Mouse (Mus musculus) right cerebral cortex, postnatal 25 days (tissue): ENCODE data around the gene Cend1.
"Not testable (repeated sequence)": the region's sequence is repeated elsewhere in the genome, so short reads cannot be mapped to it uniquely, and the experiment has no call there.

Experiments used
- DNase-seq: peaks from one replicate; pipeline ENCODE4 v3.0.0; 2022

Gene Cend1

GRCm38 (mm10) chr7:141464603-141465201 lies 35.4 kb upstream of the Cend1 start:
- no peak for DNase-seq

GRCm38 (mm10) chr7:141463824-141464602 lies 34.7 kb upstream of the Cend1 start:
- DNase-seq: no peak

- DNase-seq: no peak
These were observed 33.1 kb upstream of the Cend1 start for GRCm38 (mm10) chr7:141462333-141462821.

DNA sequence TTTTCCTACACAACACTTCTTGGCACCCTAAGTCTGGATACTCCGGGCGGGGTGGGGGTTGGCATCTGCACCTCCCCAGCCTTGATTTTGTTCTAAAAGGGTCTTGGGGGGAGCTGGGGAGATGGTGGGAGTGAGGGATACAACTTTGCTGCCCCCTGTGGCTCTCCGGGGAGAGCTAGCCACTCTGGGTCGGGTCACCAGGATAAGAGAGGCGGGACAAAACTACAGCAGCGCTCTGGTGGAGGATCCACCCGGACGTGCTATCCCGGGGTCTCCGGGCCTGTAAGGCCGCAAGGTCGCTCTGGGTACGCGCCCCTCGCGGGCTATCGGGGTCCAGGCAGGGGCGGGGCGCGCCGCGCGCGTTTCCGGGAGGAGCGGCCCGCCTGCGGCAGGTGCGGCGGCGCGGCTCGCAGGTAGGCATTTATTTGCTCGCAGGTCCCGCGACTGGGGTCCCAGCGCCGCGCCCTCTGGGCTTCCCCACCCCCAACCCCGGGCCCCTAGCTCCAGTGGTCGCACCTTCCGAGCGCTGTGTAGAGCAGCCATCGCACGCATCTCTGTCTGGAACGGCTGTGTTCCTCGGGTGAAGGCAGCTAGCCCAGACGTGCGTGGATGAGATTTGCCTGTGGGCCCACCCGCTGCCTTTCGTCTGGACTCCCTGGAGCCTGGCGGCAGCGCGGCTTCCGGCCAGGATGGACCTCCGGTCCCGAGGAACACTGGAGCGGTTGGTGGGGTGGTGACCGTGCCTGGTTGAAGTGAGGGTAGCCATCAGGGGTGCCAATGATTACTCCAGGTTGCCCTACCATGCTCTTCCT lies 32.4 kb upstream of the Cend1 start:
- no peak for DNase-seq

DNA sequence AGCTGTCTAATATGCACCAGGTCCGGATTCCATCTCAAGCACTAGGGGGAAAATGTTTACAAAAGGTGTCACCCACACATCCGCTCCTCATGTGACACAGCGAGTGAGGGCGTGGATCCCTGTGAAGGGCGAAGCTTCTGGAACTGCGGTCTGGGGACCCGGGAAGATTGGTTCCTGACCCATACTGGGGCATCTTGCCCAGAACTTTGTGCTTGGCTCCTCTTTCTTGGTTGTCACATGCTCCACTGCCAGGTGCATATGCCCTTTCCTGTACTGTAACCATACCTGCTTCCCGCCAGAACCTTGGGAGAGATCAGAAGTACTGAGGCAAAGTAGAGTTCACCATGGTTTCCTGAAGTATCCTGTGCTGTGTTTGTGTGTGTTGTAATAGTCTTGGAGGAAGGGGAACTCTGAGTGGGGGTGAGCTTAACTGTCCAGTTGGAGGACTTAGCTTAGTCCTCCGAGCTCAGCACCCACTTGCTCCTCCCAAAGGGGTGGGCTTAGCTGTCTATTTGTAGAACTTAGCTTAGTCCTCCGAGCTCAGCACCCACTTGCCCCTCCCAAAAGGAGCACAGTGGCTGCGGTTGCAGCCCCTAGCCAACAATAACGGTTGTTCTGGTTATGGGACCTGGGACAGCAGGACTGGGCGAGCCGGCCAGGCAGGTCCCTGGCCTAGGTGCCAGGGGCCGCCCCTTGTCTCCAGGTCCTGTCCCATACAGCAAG lies 31.3 kb upstream of the Cend1 start, which contains the start of gene Cracr2b:
Cracr2b (plus strand) TSS at position 704 of the 723 bp plus-strand sequence.
- DNase-seq: no peak

GRCm38 (mm10) chr7:141460001-141460390 lies 30.7 kb upstream of the Cend1 start:
- no peak for DNase-seq

DNA sequence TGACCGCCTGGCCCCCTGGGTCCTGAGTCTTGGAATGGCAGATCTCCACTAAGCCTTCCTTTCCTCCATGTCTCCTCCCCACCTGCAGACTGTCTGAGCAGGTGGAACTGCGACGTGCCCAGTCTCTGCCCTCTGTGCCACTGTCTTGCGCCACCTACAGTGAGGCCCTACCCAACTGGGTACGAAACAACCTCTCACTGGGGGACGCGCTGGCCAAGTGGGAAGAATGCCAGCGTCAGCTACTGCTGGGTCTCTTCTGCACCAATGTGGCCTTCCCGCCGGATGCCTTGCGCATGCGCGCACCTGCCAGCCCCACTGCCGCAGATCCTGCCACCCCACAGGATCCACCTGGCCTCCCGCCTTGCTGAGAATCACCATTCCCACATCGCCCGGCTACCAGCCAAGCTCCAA lies 30.0 kb upstream of the Cend1 start:
- DNase-seq: no peak

- DNase-seq: no peak
These were observed 29.4 kb upstream of the Cend1 start for GRCm38 (mm10) chr7:141458661-141459060.

- DNase-seq: no peak
These were observed 28.8 kb upstream of the Cend1 start for GRCm38 (mm10) chr7:141457986-141458660.

DNA sequence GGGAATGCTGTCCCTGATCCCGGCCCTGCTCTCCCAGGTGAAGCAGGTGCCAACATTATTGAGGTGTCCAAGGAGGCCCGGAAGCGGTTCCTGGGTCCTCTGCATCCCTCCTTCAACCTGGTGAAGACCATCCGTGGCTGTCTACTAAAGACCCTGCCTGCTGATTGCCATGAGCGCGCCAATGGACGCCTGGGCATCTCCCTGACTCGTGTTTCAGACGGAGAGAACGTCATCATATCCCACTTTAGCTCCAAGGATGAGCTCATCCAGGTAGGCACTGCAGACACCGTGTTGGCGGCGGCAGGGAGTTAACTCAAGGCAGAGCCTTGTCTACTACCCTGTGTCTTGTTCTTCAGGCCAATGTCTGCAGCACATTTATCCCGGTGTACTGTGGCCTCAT lies 27.9 kb upstream of the Cend1 start:
- DNase-seq: peak; percentile 3

GRCm38 (mm10) chr7:141456739-141457138 lies 27.4 kb upstream of the Cend1 start:
- no peak for DNase-seq

- peak; percentile 49 for DNase-seq
These were observed 26.5 kb upstream of the Cend1 start for GRCm38 (mm10) chr7:141455610-141456314.

DNA sequence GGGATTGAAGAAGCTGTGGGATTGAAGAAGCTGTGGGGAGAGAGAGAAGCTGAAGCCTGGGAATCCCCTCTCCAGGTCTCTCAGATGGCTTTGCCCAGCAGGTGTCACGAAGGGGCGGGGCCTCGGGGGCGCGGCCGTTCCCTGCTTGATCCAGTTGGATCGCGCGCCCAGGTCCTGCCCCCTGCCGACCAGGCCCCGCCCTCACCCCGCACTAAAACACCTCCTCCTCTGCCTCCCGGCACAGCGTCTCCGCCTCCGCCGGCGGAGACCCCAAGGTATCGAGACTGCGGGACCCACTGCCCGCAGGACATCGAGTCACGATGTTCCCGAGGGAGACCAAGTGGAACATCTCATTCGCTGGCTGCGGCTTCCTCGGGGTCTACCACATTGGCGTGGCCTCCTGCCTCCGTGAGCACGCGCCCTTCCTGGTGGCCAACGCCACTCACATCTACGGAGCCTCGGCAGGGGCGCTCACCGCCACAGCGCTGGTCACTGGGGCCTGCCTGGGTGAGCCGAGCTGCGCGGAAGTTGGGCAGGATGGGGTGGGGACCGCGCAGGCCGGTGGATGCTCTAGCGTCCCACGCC lies 25.8 kb upstream of the Cend1 start, which contains the start of gene Pnpla2:
Pnpla2 (plus strand) TSS at position 232 of the 585 bp plus-strand sequence.
- DNase-seq: peak; percentile 90

DNA sequence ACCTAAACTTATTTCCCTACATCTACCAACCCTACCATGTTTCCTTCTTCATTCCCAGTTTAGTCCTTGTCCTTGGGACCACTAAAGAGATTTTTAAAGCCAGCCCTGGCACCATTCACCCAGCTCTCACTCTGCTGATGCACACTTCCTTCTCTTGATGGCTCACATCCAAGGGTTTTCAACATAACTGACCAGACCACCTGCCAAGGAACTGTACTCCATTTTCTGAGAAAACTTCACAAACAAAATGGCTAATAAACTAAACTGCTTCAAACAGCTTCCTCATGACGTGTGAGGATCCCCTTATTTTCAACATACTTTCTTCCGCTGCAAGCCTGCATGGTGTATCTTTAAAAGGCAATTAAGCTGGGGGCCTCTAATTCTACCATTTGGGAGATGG lies 24.3 kb upstream of the Cend1 start:
- no peak for DNase-seq

GRCm38 (mm10) chr7:141451928-141452327 lies 22.6 kb upstream of the Cend1 start:
- no peak for DNase-seq

DNA sequence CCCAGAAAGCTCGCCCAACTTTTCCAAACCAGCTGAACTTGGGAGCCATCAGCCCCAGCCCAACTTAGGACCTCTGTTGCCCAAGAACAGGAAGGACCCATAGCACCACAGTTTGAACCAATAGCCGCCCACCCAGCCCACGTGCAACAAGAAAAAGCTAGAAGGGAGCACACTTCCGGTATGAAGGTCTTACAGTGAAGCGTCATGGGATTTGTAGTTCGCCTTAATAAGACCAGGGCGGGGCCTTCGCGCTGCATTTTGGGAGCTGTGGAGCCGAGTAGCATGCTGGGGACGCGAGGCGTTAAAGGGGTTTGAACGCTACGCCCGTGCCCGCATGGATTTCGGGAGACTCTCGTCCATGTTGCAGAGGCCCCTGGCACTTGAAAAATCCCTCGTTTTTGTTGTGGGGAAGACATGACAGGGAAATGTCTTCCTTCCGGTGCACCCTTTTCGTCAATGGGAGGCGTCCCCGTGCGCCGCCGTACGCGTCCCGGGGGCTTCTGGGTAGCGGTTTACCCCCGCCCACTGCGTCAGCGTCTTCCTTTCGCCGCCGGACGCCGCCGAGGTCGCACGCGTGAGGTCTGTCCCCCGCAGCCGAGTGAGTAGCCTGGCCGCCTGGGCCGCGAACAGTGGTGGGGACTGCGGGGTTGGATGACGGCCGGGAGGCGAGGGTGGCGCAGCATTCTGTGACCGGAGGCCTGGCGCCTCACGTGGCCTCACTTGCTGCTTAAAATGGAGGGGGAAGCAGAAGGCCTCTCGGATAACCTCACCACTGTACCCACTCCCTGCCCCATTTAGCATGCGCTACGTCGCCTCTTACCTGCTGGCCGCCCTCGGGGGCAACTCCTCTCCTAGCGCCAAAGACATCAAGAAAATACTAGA lies 18.1 kb upstream of the Cend1 start, which contains the start of gene Rplp2:
Rplp2 (plus strand) TSS at position 261 of the 882 bp plus-strand sequence.
- peak; percentile 97 for DNase-seq

DNA sequence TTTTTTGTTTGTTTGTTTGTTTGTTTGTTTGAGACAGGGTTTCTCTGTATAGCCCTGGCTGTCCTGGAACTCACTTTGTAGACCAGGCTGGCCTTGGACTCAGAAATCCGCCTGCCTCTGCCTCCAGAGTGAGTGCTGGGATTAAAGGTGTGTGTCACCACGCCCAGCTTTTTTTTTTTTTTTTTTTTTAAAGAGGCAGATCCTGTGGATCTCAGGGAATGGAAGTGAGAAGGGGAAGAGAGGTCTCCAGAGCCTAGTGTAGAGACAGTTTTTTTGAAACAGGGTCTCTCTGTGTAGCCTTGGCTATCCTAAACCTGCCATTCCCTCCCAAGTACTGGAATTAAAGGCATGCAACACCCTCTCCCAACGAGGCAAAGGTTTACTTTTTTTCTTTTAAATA lies 17.1 kb upstream of the Cend1 start:
- DNase-seq: not testable (repeated sequence)

DNA sequence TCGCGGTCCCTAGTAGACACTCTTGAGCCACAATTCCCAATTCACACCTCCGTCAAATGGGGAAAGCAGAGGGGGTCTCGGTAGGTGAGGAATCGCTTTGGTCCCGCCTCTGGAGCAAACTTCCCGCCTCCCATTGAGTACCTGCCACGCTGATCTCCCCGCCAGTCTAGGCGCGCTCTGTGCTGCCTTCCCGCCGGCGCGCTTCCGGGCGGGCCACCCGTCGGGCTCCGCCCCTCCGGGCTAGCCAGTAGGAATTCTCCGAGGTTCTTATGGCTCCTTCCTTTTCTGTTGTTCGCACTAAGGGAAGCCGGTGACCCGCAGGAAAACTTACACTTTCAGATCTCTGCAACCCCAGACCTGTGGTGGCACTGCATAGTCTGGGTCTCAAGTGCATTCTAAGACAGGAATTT lies 14.5 kb upstream of the Cend1 start, which contains the start of gene Pidd1:
Pidd1 (minus strand) TSS at position 198 of the 410 bp plus-strand sequence.
- DNase-seq: no peak

- no peak for DNase-seq
These were observed 14.0 kb upstream of the Cend1 start for GRCm38 (mm10) chr7:141443081-141443821.
